Mouse (Mus musculus): ENCODE measurements around the gene Fam107b. TPM values are rescaled to one million over a fixed set of nuclear protein-coding genes. Genes with fewer than 3 reads are reported as not detected.

Gene Fam107b
- polyA plus RNA-seq, 1 experiment from 2014 or later = 21.8 TPM

- no peaks in the 10 kb centered on the region for H3K36me3 ChIP-seq (ENCODE audit: control insufficient read depth, insufficient read depth)
- no peak overlapping the region for H3K4me2 ChIP-seq (replicated peaks; ENCODE audit: low read depth)
- H3K27ac ChIP-seq (ENCODE audit: low read depth, low read length) = no peak overlapping the region
- no peaks in the 10 kb centered on the region for H3K27me3 ChIP-seq (replicated peaks; ENCODE audit: control insufficient read depth, insufficient read depth, low read length)
- no peaks in the 10 kb centered on the region for H3K9me3 ChIP-seq (ENCODE audit: control insufficient read depth)
- no peak for ATAC-seq
- no peaks in the 10 kb centered on the region for H3K4me1 ChIP-seq (replicated peaks; ENCODE audit: control insufficient read depth, insufficient read depth, low read length)
- no peak overlapping the region for H3K9ac ChIP-seq (ENCODE audit: low read depth, low read length)
- no peak for TF ChIP-seq CTCF (IDR thresholded peaks at IDR 0.05; ENCODE audit: low read depth)
- H3K4me3 ChIP-seq (ENCODE audit: low read depth, low read length) = no peak overlapping the region
These were observed 84.3 kb downstream of the Fam107b start for GRCm38 (mm10) chr2:3654606-3655005.

- Histone ChIP-seq H3K4me3 (ENCODE audit: low read depth, low read length) (no peak overlapping the region), H3K27me3 (replicated peaks; ENCODE audit: control insufficient read depth, insufficient read depth, low read length) (no peaks in the 10 kb centered on the region), H3K27ac (ENCODE audit: low read depth, low read length) (no peak overlapping the region), H3K4me1 (replicated peaks; ENCODE audit: control insufficient read depth, insufficient read depth, low read length) (no peaks in the 10 kb centered on the region), H3K36me3 (ENCODE audit: control insufficient read depth, insufficient read depth) (no peaks in the 10 kb centered on the region), H3K9me3 (ENCODE audit: control insufficient read depth) (no peaks in the 10 kb centered on the region), H3K9ac (ENCODE audit: low read depth, low read length) (no peak overlapping the region), H3K4me2 (replicated peaks; ENCODE audit: low read depth) (no peak overlapping the region)
- TF ChIP-seq CTCF (IDR thresholded peaks at IDR 0.05; ENCODE audit: low read depth) = no peak
- ATAC-seq = no peak
- 55% methylated on average over 3 of the region's 3 CpGs for WGBS
These were observed 85.8 kb downstream of the Fam107b start for GRCm38 (mm10) chr2:3656091-3656490.

GRCm38 (mm10) chr2:3656834-3657233 lies 86.5 kb downstream of the Fam107b start:
- Histone ChIP-seq H3K9ac (ENCODE audit: low read depth, low read length) (no peak overlapping the region), H3K4me3 (ENCODE audit: low read depth, low read length) (no peak overlapping the region), H3K4me1 (replicated peaks; ENCODE audit: control insufficient read depth, insufficient read depth, low read length) (no peaks in the 10 kb centered on the region), H3K36me3 (ENCODE audit: control insufficient read depth, insufficient read depth) (no peaks in the 10 kb centered on the region), H3K27ac (ENCODE audit: low read depth, low read length) (no peak overlapping the region), H3K27me3 (replicated peaks; ENCODE audit: control insufficient read depth, insufficient read depth, low read length) (no peaks in the 10 kb centered on the region), H3K9me3 (ENCODE audit: control insufficient read depth) (no peaks in the 10 kb centered on the region), H3K4me2 (replicated peaks; ENCODE audit: low read depth) (no peak overlapping the region)
- no peak for ATAC-seq
- WGBS = 86% methylated on average over 6 of the region's 6 CpGs
- no peak for TF ChIP-seq CTCF (IDR thresholded peaks at IDR 0.05; ENCODE audit: low read depth)

GRCm38 (mm10) chr2:3657376-3657775 lies 87.1 kb downstream of the Fam107b start:
- no peaks in the 10 kb centered on the region for H3K36me3 ChIP-seq (ENCODE audit: control insufficient read depth, insufficient read depth)
- H3K4me1 ChIP-seq (replicated peaks; ENCODE audit: control insufficient read depth, insufficient read depth, low read length) = no peaks in the 10 kb centered on the region
- no peak overlapping the region for H3K4me3 ChIP-seq (ENCODE audit: low read depth, low read length)
- no peak overlapping the region for H3K9ac ChIP-seq (ENCODE audit: low read depth, low read length)
- no peak for TF ChIP-seq CTCF (IDR thresholded peaks at IDR 0.05; ENCODE audit: low read depth)
- H3K27ac ChIP-seq (ENCODE audit: low read depth, low read length) = no peak overlapping the region
- no peaks in the 10 kb centered on the region for H3K27me3 ChIP-seq (replicated peaks; ENCODE audit: control insufficient read depth, insufficient read depth, low read length)
- 81% methylated on average over 5 of the region's 5 CpGs for WGBS
- ATAC-seq = no peak
- H3K4me2 ChIP-seq (replicated peaks; ENCODE audit: low read depth) = no peak overlapping the region
- no peaks in the 10 kb centered on the region for H3K9me3 ChIP-seq (ENCODE audit: control insufficient read depth)

GRCm38 (mm10) chr2:3657811-3658730 lies 87.8 kb downstream of the Fam107b start:
- no peak for ATAC-seq
- Histone ChIP-seq H3K27me3 (replicated peaks; ENCODE audit: control insufficient read depth, insufficient read depth, low read length) (no peaks in the 10 kb centered on the region), H3K9me3 (ENCODE audit: control insufficient read depth) (no peaks in the 10 kb centered on the region), H3K4me3 (ENCODE audit: low read depth, low read length) (no peak overlapping the region), H3K27ac (ENCODE audit: low read depth, low read length) (no peak overlapping the region), H3K4me1 (replicated peaks; ENCODE audit: control insufficient read depth, insufficient read depth, low read length) (no peaks in the 10 kb centered on the region), H3K36me3 (ENCODE audit: control insufficient read depth, insufficient read depth) (no peaks in the 10 kb centered on the region), H3K4me2 (replicated peaks; ENCODE audit: low read depth) (no peak overlapping the region), H3K9ac (ENCODE audit: low read depth, low read length) (no peak overlapping the region)
- no peak for TF ChIP-seq CTCF (IDR thresholded peaks at IDR 0.05; ENCODE audit: low read depth)
- 75% methylated on average over 11 of the region's 11 CpGs for WGBS

GRCm38 (mm10) chr2:3658900-3659299 lies 88.6 kb downstream of the Fam107b start:
- Histone ChIP-seq H3K36me3 (ENCODE audit: control insufficient read depth, insufficient read depth) (no peaks in the 10 kb centered on the region), H3K27ac (ENCODE audit: low read depth, low read length) (no peak overlapping the region), H3K9me3 (ENCODE audit: control insufficient read depth) (no peaks in the 10 kb centered on the region), H3K9ac (ENCODE audit: low read depth, low read length) (no peak overlapping the region), H3K4me3 (ENCODE audit: low read depth, low read length) (no peak overlapping the region), H3K27me3 (replicated peaks; ENCODE audit: control insufficient read depth, insufficient read depth, low read length) (no peaks in the 10 kb centered on the region), H3K4me2 (replicated peaks; ENCODE audit: low read depth) (no peak overlapping the region), H3K4me1 (replicated peaks; ENCODE audit: control insufficient read depth, insufficient read depth, low read length) (no peaks in the 10 kb centered on the region)
- ATAC-seq = no peak
- TF ChIP-seq CTCF (IDR thresholded peaks at IDR 0.05; ENCODE audit: low read depth) = no peak
- WGBS = 53% methylated on average over 4 of the region's 4 CpGs
